ENCODE assay signal across 27 mouse cellular contexts in genomic region chr8:111233730-111234129, GRCm38 (mm10). TPM values are rescaled to one million over a fixed set of nuclear protein-coding genes. Genes with fewer than 3 reads are reported as not detected.
A peak's percentile ranks its signal among the peaks of the same experiment; 100 is the strongest.
DNase-seq lines count a peak whose midpoint lies in the region; ATAC-seq and TF ChIP-seq lines count a peak whose summit lies in the region.
"Had no signal": no experiment of that assay in that cellular context is flagged by ENCODE, and none has a peak within 500 bp of the region (broad histone marks: within the 10 kb centered on the region; RNA-seq: fewer than 3 reads in every experiment).

No protein-coding gene starts in this region.

- no peak overlapping the region for H3K4me3 ChIP-seq in macrophage (ENCODE audit: inconsistent target)
- no peak overlapping the region for H3K4me3 ChIP-seq in stomach, postnatal 0 days (ENCODE audit: low read depth, low read length)
- H3K4me3 ChIP-seq in forebrain, embryonic 10.5 days, result no peak overlapping the region
- H3K4me3 ChIP-seq: embryonic facial prominence, embryonic 13.5 days; embryonic facial prominence, embryonic 15.5 days; erythroblast, embryonic 14.5 days; forebrain, embryonic 13.5 days; forebrain, embryonic 15.5 days had no signal

- no peak overlapping the region for H3K4me2 ChIP-seq in stomach, postnatal 0 days (replicated peaks; ENCODE audit: low read depth)
- H3K4me2 ChIP-seq: embryonic facial prominence, embryonic 13.5 days; embryonic facial prominence, embryonic 15.5 days; forebrain, embryonic 13.5 days; forebrain, embryonic 15.5 days had no signal

- no peaks in the 10 kb centered on the region for H3K27me3 ChIP-seq in stomach, postnatal 0 days (ENCODE audit: control insufficient read depth, insufficient read depth, low read length)
- H3K27me3 ChIP-seq in forebrain, embryonic 10.5 days (ENCODE audit: poor library complexity, severe bottlenecking), result no peaks in the 10 kb centered on the region
- H3K27me3 ChIP-seq: CH12.LX; embryonic facial prominence, embryonic 13.5 days; embryonic facial prominence, embryonic 15.5 days; forebrain, embryonic 13.5 days; forebrain, embryonic 15.5 days had no signal

- H3K9me3 ChIP-seq in stomach, postnatal 0 days (ENCODE audit: control insufficient read depth, low read length), result no peaks in the 10 kb centered on the region
- no peaks in the 10 kb centered on the region for H3K9me3 ChIP-seq in forebrain, embryonic 10.5 days
- H3K9me3 ChIP-seq: embryonic facial prominence, embryonic 13.5 days; embryonic facial prominence, embryonic 15.5 days; forebrain, embryonic 13.5 days; forebrain, embryonic 15.5 days; G1E had no signal

- peak; percentile 73; the same call in 1 of the 2 replicates for ATAC-seq in stomach, postnatal 0 days (ENCODE audit: low FRiP score, low TSS enrichment)
- ATAC-seq: CD4-positive, CD25-positive, alpha-beta regulatory T cell, adult 4 months; forebrain, embryonic 13.5 days; forebrain, embryonic 15.5 days; forebrain, postnatal 0 days had no signal

- H3K4me1 ChIP-seq in stomach, postnatal 0 days (replicated peaks; ENCODE audit: control insufficient read depth, insufficient read depth), result no peaks in the 10 kb centered on the region
- peaks cover 5% of the 10 kb centered on the region for H3K4me1 ChIP-seq in forebrain, embryonic 10.5 days
- H3K4me1 ChIP-seq: forebrain, embryonic 15.5 days had no signal

- 96% methylated on average over 2 of the region's 2 CpGs for WGBS in macrophage (ENCODE audit: missing documents)
- 81% methylated on average over 2 of the region's 2 CpGs for WGBS in stomach, postnatal 0 days
- WGBS in forebrain, embryonic 10.5 days, result 99% methylated on average over 2 of the region's 2 CpGs

- H3K27ac ChIP-seq in macrophage, result peak overlapping the region; percentile 88
- peak overlapping the region; percentile 58; the same call in 1 of the 2 replicates for H3K27ac ChIP-seq in stomach, postnatal 0 days (replicated peaks)
- no peak overlapping the region for H3K27ac ChIP-seq in forebrain, embryonic 10.5 days
- H3K27ac ChIP-seq: embryonic facial prominence, embryonic 13.5 days; embryonic facial prominence, embryonic 15.5 days; forebrain, embryonic 13.5 days; forebrain, embryonic 15.5 days had no signal

- no peak for TF ChIP-seq CTCF in stomach, postnatal 0 days (IDR thresholded peaks at IDR 0.05; ENCODE audit: low read depth)

- no peak overlapping the region for H3K9ac ChIP-seq in stomach, postnatal 0 days (ENCODE audit: low read length)
- H3K9ac ChIP-seq: embryonic facial prominence, embryonic 13.5 days; embryonic facial prominence, embryonic 15.5 days; forebrain, embryonic 13.5 days; forebrain, embryonic 15.5 days; forebrain, postnatal 0 days had no signal

- peaks cover 98% of the 10 kb centered on the region for H3K79me2 ChIP-seq in macrophage (ENCODE audit: inconsistent target)

- H3K36me3 ChIP-seq in macrophage (ENCODE audit: inconsistent target), result no peaks in the 10 kb centered on the region
- no peaks in the 10 kb centered on the region; the same call in 1 of the 2 replicates for H3K36me3 ChIP-seq in stomach, postnatal 0 days (ENCODE audit: control insufficient read depth, insufficient read depth, low read length)
- H3K36me3 ChIP-seq in forebrain, embryonic 10.5 days (replicated peaks), result no peaks in the 10 kb centered on the region
- H3K36me3 ChIP-seq: embryonic facial prominence, embryonic 15.5 days; forebrain, embryonic 15.5 days; G1E had no signal

- TF ChIP-seq EP300 in stomach, postnatal 0 days (optimal IDR thresholded peaks at IDR 0.05), result no peak

- DNase-seq in 3T3-L1 (ENCODE audit: low read depth, low spot score), result peak; percentile 37
- peak; percentile 56 for DNase-seq in Muller cell, postnatal 12 days (ENCODE audit: inconsistent ontology term)
- no peak for DNase-seq in stomach, postnatal 0 days (ENCODE audit: low spot score)
- DNase-seq in spleen, postnatal 10 days (ENCODE audit: low spot score in 2 of 2), result no peak
- DNase-seq in forebrain, embryonic 10.5 days (ENCODE audit: extremely low spot score, low spot score), result no peak
- no peak for DNase-seq in lung, adult 18-20 months
- DNase-seq: adrenal gland, adult 2 months; adrenal gland, postnatal 10 days; adrenal gland, postnatal 25 days; B cell, adult 2 months; cerebellum, adult 11 months; cerebellum, adult 18-20 months; cerebellum, adult 8-10 months; cerebellum, adult 9-11 months; cerebellum, postnatal 14 days; cerebellum, postnatal 36 days; embryo, embryonic 11 days; forebrain, postnatal 0 days had no signal

RNA-seq across cellular contexts. Expression of gene Glg1, which starts 25.3 kb away (rescaled TPM):
- total RNA-seq in macrophage (2018; cell fraction: chromatin; rRNA removed), result 10 to 100 TPM; 13.1 to 73.9 (median 45.0) TPM
- 100 to 1,000 TPM in 1 of 26 experiments, 10 to 100 TPM in 25; 24.1 to 108 (median 58.6) TPM for total RNA-seq in macrophage (2018; cell fraction: cytosol; rRNA removed)
- 100 to 1,000 TPM in 14 of 26 experiments, 10 to 100 TPM in 12; 53.3 to 221 (median 101) TPM for total RNA-seq in macrophage (2018; cell fraction: nucleus; rRNA removed)
- 64.0 to 109 TPM (median 66.5 TPM) in 3 replicates for polyA plus RNA-seq in macrophage (2018)
- 25.1 and 27.3 TPM in 2 replicates for polyA plus RNA-seq in stomach, postnatal 0 days (2015; fragmentation: Nextera tagmentation; extraction: Ambion mirVana)
- polyA plus RNA-seq in forebrain, embryonic 10.5 days (2016; fragmentation: Nextera tagmentation; extraction: Ambion mirVana), result 53.0 and 57.0 TPM in 2 replicates

Comparison
In these comparisons a context has a peak if more than half of its experiments do, and no peak if none do; other contexts are left out.
1. DNase-seq: peak in 3T3-L1 (single experiment) and Muller cell, postnatal 12 days (single experiment); none in stomach, postnatal 0 days (single experiment), spleen, postnatal 10 days (0 of 2), forebrain, embryonic 10.5 days (single experiment) and lung, adult 18-20 months (0 of 2).